Mouse (Mus musculus) MEL (cell line): ENCODE measurements around the gene C77080.

Experiments
- BHLHE40 ChIP-seq: IDR thresholded peaks from 2 replicates; pipeline ENCODE4 v1.6.1; 2012; ENCODE audit warnings: low read depth, mild to moderate bottlenecking, inconsistent platforms, low read length, improper control_type of control experiment, borderline replicate concordance
- CTCF ChIP-seq, 3 experiments: IDR thresholded peaks in 2 of 3; conservative IDR thresholded peaks in 1 of 3; 2 replicates each; pipeline ENCODE4 v1.5.1; 2011 to 2012; ENCODE audit warnings: low read length in 3 of 3, low read depth in 2 of 3, mild to moderate bottlenecking in 2 of 3, improper control_type of control experiment in 1 of 3, inconsistent platforms in 1 of 3, mixed read lengths in 1 of 3, moderate library complexity in 1 of 3; ENCODE audit not compliant: control insufficient read depth in 1 of 3, insufficient read depth in 1 of 3, poor library complexity in 1 of 3, severe bottlenecking in 1 of 3
- GABPA ChIP-seq: IDR thresholded peaks from 2 replicates; pipeline ENCODE4 v1.6.1; 2012; ENCODE audit warnings: low read depth, mild to moderate bottlenecking, inconsistent platforms, low read length, improper control_type of control experiment, moderate library complexity
- MAFK ChIP-seq: IDR thresholded peaks from 2 replicates; pipeline ENCODE4 v1.6.1; 2011; ENCODE audit warnings: low read depth, mild to moderate bottlenecking, low read length, improper control_type of control experiment, borderline replicate concordance
- MAX ChIP-seq: IDR thresholded peaks from 2 replicates; pipeline ENCODE4 v1.6.1; 2011; ENCODE audit warnings: low read length, improper control_type of control experiment
- MEF2A ChIP-seq: IDR thresholded peaks from 2 replicates; pipeline ENCODE4 v1.6.1; 2014; ENCODE audit warnings: low read depth, mild to moderate bottlenecking, inconsistent platforms, low read length, improper control_type of control experiment; ENCODE audit not compliant: poor library complexity, insufficient replicate concordance, severe bottlenecking; ENCODE audit errors: extremely low read depth
- POLR2A ChIP-seq, 2 experiments: IDR thresholded peaks; 2 replicates each; pipeline ENCODE4 v1.6.1; 2011 to 2012; ENCODE audit warnings: low read length in 2 of 2, mild to moderate bottlenecking in 2 of 2, control low read depth in 1 of 2, improper control_type of control experiment in 1 of 2, low read depth in 1 of 2, moderate library complexity in 1 of 2; ENCODE audit not compliant: control insufficient read depth in 1 of 2, insufficient read depth in 1 of 2, poor library complexity in 1 of 2
- RAD21 ChIP-seq: IDR thresholded peaks from 2 replicates; pipeline ENCODE4 v1.6.1; 2011; ENCODE audit warnings: mild to moderate bottlenecking, low read depth, low read length, improper control_type of control experiment
- TCF12 ChIP-seq: IDR thresholded peaks from 2 replicates; pipeline ENCODE4 v1.6.1; 2014; ENCODE audit warnings: low read depth, mild to moderate bottlenecking, inconsistent platforms, low read length, improper control_type of control experiment, moderate library complexity
- UBTF ChIP-seq: IDR thresholded peaks from 2 replicates; pipeline ENCODE4 v1.6.1; 2012; ENCODE audit warnings: low read depth, mild to moderate bottlenecking, inconsistent platforms, low read length, improper control_type of control experiment, moderate library complexity, borderline replicate concordance; ENCODE audit not compliant: insufficient read depth
- ZC3H11A ChIP-seq: IDR thresholded peaks from 2 replicates; pipeline ENCODE4 v1.6.1; 2012; ENCODE audit warnings: low read depth, mild to moderate bottlenecking, inconsistent platforms, low read length, improper control_type of control experiment
- ZKSCAN1 ChIP-seq: IDR thresholded peaks from 2 replicates; pipeline ENCODE4 v1.6.1; 2012; ENCODE audit warnings: low read depth, mild to moderate bottlenecking, inconsistent platforms, low read length, improper control_type of control experiment, moderate library complexity
- ZMIZ1 ChIP-seq: IDR thresholded peaks from 2 replicates; pipeline ENCODE4 v1.6.1; 2012; ENCODE audit warnings: low read depth, mild to moderate bottlenecking, inconsistent platforms, low read length, improper control_type of control experiment, moderate library complexity
- ZNF384 ChIP-seq: IDR thresholded peaks from 2 replicates; pipeline ENCODE4 v1.6.1; 2012; ENCODE audit warnings: low read depth, mild to moderate bottlenecking, inconsistent platforms, low read length, improper control_type of control experiment

- TF ChIP-seq MAFK (no peak), RAD21 (no peak), ZKSCAN1 (no peak), BHLHE40 (no peak), UBTF (no peak), ZMIZ1 (no peak), ZNF384 (no peak), CTCF (IDR thresholded peaks at IDR 0.05 in 2 of 3, conservative IDR thresholded peaks at IDR 0.05 in 1 of 3; ENCODE audit: control insufficient read depth in 1 of 3, insufficient read depth in 1 of 3, low read depth in 2 of 3, low read length in 3 of 3, poor library complexity in 1 of 3, severe bottlenecking in 1 of 3) (no peak), MAX (no peak), MEF2A (no peak), ZC3H11A (no peak), TCF12 (no peak), GABPA (no peak), POLR2A (IDR thresholded peaks at IDR 0.05; ENCODE audit: control insufficient read depth in 1 of 2, insufficient read depth in 1 of 2, low read depth in 1 of 2, low read length in 2 of 2, poor library complexity in 1 of 2) (no peak)
Measured at GRCm38 (mm10) chr4:129297724-129298123, 36.5 kb upstream of the C77080 start.
